12 mouse cellular contexts compared by ENCODE assay signal in the genomic region with DNA sequence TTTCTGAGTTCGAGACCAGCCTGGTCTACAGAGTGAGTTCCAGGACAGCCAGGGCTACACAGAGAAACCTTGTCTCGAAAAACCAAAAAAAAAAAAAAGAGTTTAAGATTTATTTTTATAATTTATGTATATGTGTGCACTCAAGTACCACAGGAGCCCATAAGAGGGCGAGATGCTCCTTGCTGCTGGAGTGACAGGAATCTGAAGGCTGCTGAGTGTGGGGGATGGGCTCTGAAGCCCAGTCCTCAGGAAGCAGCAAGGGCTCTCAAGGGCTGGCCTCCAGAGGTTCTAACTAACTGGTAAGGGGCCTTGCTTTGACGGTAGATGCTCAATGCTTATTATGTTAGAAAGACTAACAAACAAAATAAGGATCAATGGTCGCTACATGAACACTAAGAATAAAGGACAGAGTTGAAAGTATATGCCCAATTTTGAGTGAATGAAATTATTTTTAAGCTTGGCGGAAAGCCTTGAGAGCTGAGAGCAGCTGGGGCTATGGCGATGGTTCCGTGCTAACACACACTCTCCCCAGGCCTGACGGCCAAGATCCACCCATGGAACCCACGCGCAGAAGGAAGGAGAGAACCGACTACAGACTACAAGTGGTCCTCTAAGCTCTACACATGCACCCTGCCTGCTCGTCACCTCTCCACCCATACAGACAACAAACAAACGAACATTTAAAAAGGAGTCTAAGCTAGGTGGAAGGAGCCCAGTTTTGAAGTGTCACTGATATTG. TPM values are rescaled to one million over a fixed set of nuclear protein-coding genes. Genes with fewer than 3 reads are reported as not detected.
A peak's percentile ranks its signal among the peaks of the same experiment; 100 is the strongest.
DNase-seq lines count a peak whose midpoint lies in the region; ATAC-seq and TF ChIP-seq lines count a peak whose summit lies in the region.
"Had no signal": no experiment of that assay in that cellular context is flagged by ENCODE, and none has a peak within 500 bp of the region (broad histone marks: within the 10 kb centered on the region; RNA-seq: fewer than 3 reads in every experiment).

No protein-coding gene starts in this region.

- H3K9ac ChIP-seq in hindbrain, embryonic 11.5 days (ENCODE audit: low read depth, low read length): no peak overlapping the region
- H3K9ac ChIP-seq in hindbrain, embryonic 13.5 days: no peak overlapping the region
- H3K9ac ChIP-seq in midbrain, embryonic 14.5 days (replicated peaks; ENCODE audit: low read length): no peak overlapping the region
- H3K9ac ChIP-seq in midbrain, embryonic 16.5 days (ENCODE audit: low read depth, low read length): no peak overlapping the region
- H3K9ac ChIP-seq: forebrain, embryonic 13.5 days; lung, embryonic 15.5 days; midbrain, embryonic 12.5 days had no signal

- H3K4me3 ChIP-seq in hindbrain, embryonic 11.5 days (ENCODE audit: low read depth, low read length): no peak overlapping the region
- H3K4me3 ChIP-seq in hindbrain, embryonic 13.5 days: no peak overlapping the region
- H3K4me3 ChIP-seq in midbrain, embryonic 14.5 days (replicated peaks; ENCODE audit: low read depth, low read length): no peak overlapping the region
- H3K4me3 ChIP-seq in midbrain, embryonic 16.5 days (ENCODE audit: low read depth, low read length): no peak overlapping the region
- H3K4me3 ChIP-seq in embryonic fibroblast, embryonic 13.5 days (ENCODE audit: insufficient read depth, low read length): no peak overlapping the region
- H3K4me3 ChIP-seq: forebrain, embryonic 13.5 days; lung, embryonic 15.5 days; midbrain, embryonic 12.5 days had no signal

- TF ChIP-seq POLR2A in embryonic fibroblast, embryonic 13.5 days (IDR thresholded peaks at IDR 0.05; ENCODE audit: low read depth, low read length): no peak

- H3K4me1 ChIP-seq in hindbrain, embryonic 11.5 days (replicated peaks; ENCODE audit: control insufficient read depth, insufficient read depth, low read length): no peaks in the 10 kb centered on the region
- no peaks in the 10 kb centered on the region for H3K4me1 ChIP-seq in hindbrain, embryonic 13.5 days (replicated peaks)
- no peaks in the 10 kb centered on the region for H3K4me1 ChIP-seq in midbrain, embryonic 14.5 days (ENCODE audit: control insufficient read depth, insufficient read depth, low read length)
- peaks cover 2% of the 10 kb centered on the region; the same call in 1 of the 2 replicates for H3K4me1 ChIP-seq in midbrain, embryonic 16.5 days (ENCODE audit: control insufficient read depth, insufficient read depth, low read length)
- H3K4me1 ChIP-seq in embryonic fibroblast, embryonic 13.5 days (ENCODE audit: control insufficient read depth, insufficient read depth, low read length): no peaks in the 10 kb centered on the region
- H3K4me1 ChIP-seq: forebrain, embryonic 13.5 days; midbrain, embryonic 12.5 days had no signal

- WGBS in hindbrain, embryonic 11.5 days: 83% methylated on average over 14 of the region's 14 CpGs
- 85% methylated on average over 14 of the region's 14 CpGs for WGBS in hindbrain, embryonic 13.5 days
- 89% methylated on average over 14 of the region's 14 CpGs for WGBS in midbrain, embryonic 14.5 days
- 86% methylated on average over 14 of the region's 14 CpGs for WGBS in midbrain, embryonic 16.5 days

- peak; percentile 28 for DNase-seq in hindbrain, embryonic 11.5 days (ENCODE audit: low spot score)
- peak; percentile 48 for DNase-seq in midbrain, embryonic 14.5 days
- no peak for DNase-seq in ovary, postnatal 14 days (ENCODE audit: low spot score)
- DNase-seq in neural tube, embryonic 10.5 days (ENCODE audit: extremely low spot score, low spot score): no peak
- DNase-seq: heart, postnatal 36 days had no signal

- ATAC-seq in hindbrain, embryonic 11.5 days (ENCODE audit: low FRiP score): no peak
- ATAC-seq in hindbrain, embryonic 13.5 days (ENCODE audit: low FRiP score): no peak
- no peak for ATAC-seq in midbrain, embryonic 14.5 days (ENCODE audit: low FRiP score, low TSS enrichment)
- ATAC-seq in midbrain, embryonic 16.5 days: no peak
- ATAC-seq: activated CD4-positive, CD25-positive, alpha-beta regulatory T cell, adult 4 months; forebrain, embryonic 13.5 days had no signal

- H3K9me3 ChIP-seq in hindbrain, embryonic 11.5 days (ENCODE audit: control insufficient read depth, low read length): no peaks in the 10 kb centered on the region
- H3K9me3 ChIP-seq in hindbrain, embryonic 13.5 days: no peaks in the 10 kb centered on the region
- no peaks in the 10 kb centered on the region for H3K9me3 ChIP-seq in midbrain, embryonic 14.5 days (ENCODE audit: control insufficient read depth, low read length)
- H3K9me3 ChIP-seq in midbrain, embryonic 16.5 days (replicated peaks; ENCODE audit: control insufficient read depth, low read length, poor library complexity, severe bottlenecking): no peaks in the 10 kb centered on the region
- H3K9me3 ChIP-seq: forebrain, embryonic 13.5 days; lung, embryonic 15.5 days; midbrain, embryonic 12.5 days had no signal

- H3K36me3 ChIP-seq in hindbrain, embryonic 11.5 days (ENCODE audit: control insufficient read depth, insufficient read depth, low read length): peaks cover 3% of the 10 kb centered on the region; the same call in 1 of the 2 replicates
- peaks cover 75% of the 10 kb centered on the region for H3K36me3 ChIP-seq in hindbrain, embryonic 13.5 days
- peaks cover 58% of the 10 kb centered on the region for H3K36me3 ChIP-seq in midbrain, embryonic 14.5 days (ENCODE audit: control insufficient read depth, insufficient read depth, low read length)
- H3K36me3 ChIP-seq in midbrain, embryonic 16.5 days (ENCODE audit: control insufficient read depth, insufficient read depth, low read length): peaks cover 23% of the 10 kb centered on the region

- no peak overlapping the region for H3K4me2 ChIP-seq in hindbrain, embryonic 11.5 days (replicated peaks; ENCODE audit: low read depth, low read length)
- no peak overlapping the region for H3K4me2 ChIP-seq in hindbrain, embryonic 13.5 days
- no peak overlapping the region for H3K4me2 ChIP-seq in midbrain, embryonic 14.5 days (ENCODE audit: low read length)
- H3K4me2 ChIP-seq in midbrain, embryonic 16.5 days (ENCODE audit: low read length): no peak overlapping the region
- H3K4me2 ChIP-seq: forebrain, embryonic 13.5 days; lung, embryonic 15.5 days; midbrain, embryonic 12.5 days had no signal

- no peaks in the 10 kb centered on the region for H3K27me3 ChIP-seq in hindbrain, embryonic 11.5 days (ENCODE audit: control insufficient read depth, insufficient read depth, low read length)
- H3K27me3 ChIP-seq in hindbrain, embryonic 13.5 days: no peaks in the 10 kb centered on the region
- no peaks in the 10 kb centered on the region for H3K27me3 ChIP-seq in midbrain, embryonic 14.5 days (ENCODE audit: control insufficient read depth, insufficient read depth, low read length)
- H3K27me3 ChIP-seq in midbrain, embryonic 16.5 days (ENCODE audit: control insufficient read depth, insufficient read depth, low read depth, low read length): no peaks in the 10 kb centered on the region
- H3K27me3 ChIP-seq: forebrain, embryonic 13.5 days; lung, embryonic 15.5 days; midbrain, embryonic 12.5 days had no signal

- 0 out of 2 replicates have a peak, but pooled peaks have one; percentile 20 for TF ChIP-seq CTCF in embryonic fibroblast, embryonic 13.5 days (IDR thresholded peaks at IDR 0.05; ENCODE audit: borderline replicate concordance, insufficient read depth, low read length)

- no peak overlapping the region for H3K27ac ChIP-seq in hindbrain, embryonic 11.5 days (ENCODE audit: low read depth, low read length)
- no peak overlapping the region for H3K27ac ChIP-seq in hindbrain, embryonic 13.5 days
- H3K27ac ChIP-seq in midbrain, embryonic 14.5 days (replicated peaks; ENCODE audit: low read depth, low read length): no peak overlapping the region
- no peak overlapping the region for H3K27ac ChIP-seq in midbrain, embryonic 16.5 days (ENCODE audit: low read length)
- no peak overlapping the region for H3K27ac ChIP-seq in embryonic fibroblast, embryonic 13.5 days (ENCODE audit: insufficient read depth, low read length)
- H3K27ac ChIP-seq: forebrain, embryonic 13.5 days; lung, embryonic 15.5 days; midbrain, embryonic 12.5 days had no signal

RNA-seq across cellular contexts. Expression of gene Donson, which starts 16.2 kb away (rescaled TPM):
- 33.4 and 38.5 TPM in 2 replicates for polyA plus RNA-seq in hindbrain, embryonic 11.5 days (2014; fragmentation: Nextera tagmentation; extraction: Ambion mirVana)
- polyA plus RNA-seq in hindbrain, embryonic 13.5 days (2015; fragmentation: Nextera tagmentation; extraction: Ambion mirVana): 18.8 and 21.0 TPM in 2 replicates
- polyA plus RNA-seq in midbrain, embryonic 14.5 days (2014; fragmentation: Nextera tagmentation; extraction: Ambion mirVana): 22.2 and 24.7 TPM in 2 replicates
- polyA plus RNA-seq in midbrain, embryonic 16.5 days (2015; fragmentation: Nextera tagmentation; extraction: Ambion mirVana): 19.2 and 20.4 TPM in 2 replicates
- 13.8 and 25.6 TPM in 2 replicates for polyA plus RNA-seq in embryonic fibroblast, embryonic 13.5 days (2011; ENCODE audit: insufficient read length, low read depth, missing spikeins)

RNA-seq across cellular contexts. Expression of gene Cryzl1, which starts 24.0 kb away (rescaled TPM):
- polyA plus RNA-seq in hindbrain, embryonic 11.5 days (2014; fragmentation: Nextera tagmentation; extraction: Ambion mirVana): 75.6 and 93.4 TPM in 2 replicates
- 95.5 and 97.1 TPM in 2 replicates for polyA plus RNA-seq in hindbrain, embryonic 13.5 days (2015; fragmentation: Nextera tagmentation; extraction: Ambion mirVana)
- 113 and 135 TPM in 2 replicates for polyA plus RNA-seq in midbrain, embryonic 14.5 days (2014; fragmentation: Nextera tagmentation; extraction: Ambion mirVana)
- 114 and 121 TPM in 2 replicates for polyA plus RNA-seq in midbrain, embryonic 16.5 days (2015; fragmentation: Nextera tagmentation; extraction: Ambion mirVana)
- polyA plus RNA-seq in embryonic fibroblast, embryonic 13.5 days (2011; ENCODE audit: insufficient read length, low read depth, missing spikeins): 63.6 and 68.6 TPM in 2 replicates

RNA-seq across cellular contexts. Expression of gene Itsn1, which starts 24.3 kb away (rescaled TPM):
- 61.1 and 61.7 TPM in 2 replicates for polyA plus RNA-seq in hindbrain, embryonic 11.5 days (2014; fragmentation: Nextera tagmentation; extraction: Ambion mirVana)
- polyA plus RNA-seq in hindbrain, embryonic 13.5 days (2015; fragmentation: Nextera tagmentation; extraction: Ambion mirVana): 54.8 and 55.2 TPM in 2 replicates
- 57.8 and 67.5 TPM in 2 replicates for polyA plus RNA-seq in midbrain, embryonic 14.5 days (2014; fragmentation: Nextera tagmentation; extraction: Ambion mirVana)
- polyA plus RNA-seq in midbrain, embryonic 16.5 days (2015; fragmentation: Nextera tagmentation; extraction: Ambion mirVana): 60.7 and 63.5 TPM in 2 replicates
- 108 and 136 TPM in 2 replicates for polyA plus RNA-seq in embryonic fibroblast, embryonic 13.5 days (2011; ENCODE audit: insufficient read length, low read depth, missing spikeins)

RNA-seq across cellular contexts. Expression of gene Son, which starts 57.5 kb away (rescaled TPM):
- 141 and 180 TPM in 2 replicates for polyA plus RNA-seq in hindbrain, embryonic 11.5 days (2014; fragmentation: Nextera tagmentation; extraction: Ambion mirVana)
- polyA plus RNA-seq in hindbrain, embryonic 13.5 days (2015; fragmentation: Nextera tagmentation; extraction: Ambion mirVana): 138 and 140 TPM in 2 replicates
- 172 and 175 TPM in 2 replicates for polyA plus RNA-seq in midbrain, embryonic 14.5 days (2014; fragmentation: Nextera tagmentation; extraction: Ambion mirVana)
- polyA plus RNA-seq in midbrain, embryonic 16.5 days (2015; fragmentation: Nextera tagmentation; extraction: Ambion mirVana): 98.4 and 115 TPM in 2 replicates
- polyA plus RNA-seq in embryonic fibroblast, embryonic 13.5 days (2011; ENCODE audit: insufficient read length, low read depth, missing spikeins): 220 and 242 TPM in 2 replicates

RNA-seq across cellular contexts. Expression of gene Gart, which starts 58.0 kb away (rescaled TPM):
- 82.5 and 94.2 TPM in 2 replicates for polyA plus RNA-seq in hindbrain, embryonic 11.5 days (2014; fragmentation: Nextera tagmentation; extraction: Ambion mirVana)
- 62.9 and 67.3 TPM in 2 replicates for polyA plus RNA-seq in hindbrain, embryonic 13.5 days (2015; fragmentation: Nextera tagmentation; extraction: Ambion mirVana)
- polyA plus RNA-seq in midbrain, embryonic 14.5 days (2014; fragmentation: Nextera tagmentation; extraction: Ambion mirVana): 42.8 and 64.2 TPM in 2 replicates
- 55.2 and 62.5 TPM in 2 replicates for polyA plus RNA-seq in midbrain, embryonic 16.5 days (2015; fragmentation: Nextera tagmentation; extraction: Ambion mirVana)
- polyA plus RNA-seq in embryonic fibroblast, embryonic 13.5 days (2011; ENCODE audit: insufficient read length, low read depth, missing spikeins): 68.2 and 80.0 TPM in 2 replicates

Comparison
In these comparisons a context has a peak if more than half of its experiments do, and no peak if none do; other contexts are left out.
1. DNase-seq: peak in hindbrain, embryonic 11.5 days (single experiment) and midbrain, embryonic 14.5 days (single experiment); none in ovary, postnatal 14 days (single experiment) and neural tube, embryonic 10.5 days (single experiment).